Mouse (Mus musculus) spleen, adult 2 months (tissue): ENCODE data around the gene Ppox. TPM values are rescaled to one million over a fixed set of nuclear protein-coding genes. Genes with fewer than 3 reads are reported as not detected.
"Not testable (repeated sequence)": the region's sequence is repeated elsewhere in the genome, so short reads cannot be mapped to it uniquely, and the experiment has no call there.

Experiments used
- DNase-seq, 2 experiments: peaks; one replicate each; pipeline versions ENCODE4 v3.0.0 to v3.0.0-alpha.2; 2012 to 2021; ENCODE audit warnings: low spot score in 2 of 2, low read depth in 1 of 2
- H3K27ac ChIP-seq: fragments of 200-500 bp; 2 replicates; pipeline ENCODE4 v1.5.1; 2012; ENCODE audit warnings: low read length, inconsistent platforms; ENCODE audit not compliant: insufficient read depth
- H3K27me3 ChIP-seq: fragments of 200-500 bp; 2 replicates; pipeline ENCODE4 v1.6.1; 2012; ENCODE audit warnings: mild to moderate bottlenecking, moderate library complexity, low read length, inconsistent platforms; ENCODE audit not compliant: control insufficient read depth, insufficient read depth
- H3K36me3 ChIP-seq: fragments of 200-500 bp; 2 replicates; pipeline ENCODE4 v1.6.1; 2012; ENCODE audit warnings: mild to moderate bottlenecking, low read length, inconsistent platforms; ENCODE audit not compliant: control insufficient read depth, insufficient read depth
- H3K4me1 ChIP-seq: fragments of 200-500 bp; 2 replicates; pipeline ENCODE4 v1.6.1; 2011; ENCODE audit warnings: inconsistent platforms; ENCODE audit not compliant: control insufficient read depth, insufficient read depth, insufficient read length
- H3K4me3 ChIP-seq: fragments of 200-500 bp; 2 replicates; pipeline ENCODE4 v1.5.1; 2011; ENCODE audit warnings: mild to moderate bottlenecking, inconsistent platforms; ENCODE audit not compliant: insufficient read depth, insufficient read length; ENCODE audit errors: extremely low read depth
- CTCF ChIP-seq: fragments of 200-500 bp; IDR thresholded peaks from 2 replicates; pipeline ENCODE4 v1.5.1; 2011; ENCODE audit warnings: mild to moderate bottlenecking, inconsistent platforms; ENCODE audit not compliant: insufficient read depth, insufficient read length, insufficient replicate concordance; ENCODE audit errors: extremely low read depth
- POLR2A ChIP-seq: fragments of 200-500 bp; IDR thresholded peaks from 2 replicates; pipeline ENCODE4 v1.6.1; 2011; ENCODE audit warnings: low read depth, low read length, inconsistent platforms
- WGBS: fragments of 180-500 bp; shearing (Covaris S2); methylation state at CpG from one replicate; pipeline ENCODE4 v1.1.7; 2018; 5-methylcytosine and 5-hydroxymethylcytosine counted together
- polyA plus RNA-seq: library from polyadenylated mRNA; depleted of rRNA; stranded (reverse); fragments of >200 nt; gene quantifications from 2 replicates; pipeline ENCODE4 v1.2.3, GENCODE M21; 2012; rRNA removed

Ppox gene
- 64.6 and 66.0 TPM in 2 replicates for polyA plus RNA-seq

- Histone ChIP-seq H3K4me1 (peaks cover 5% of the 10 kb centered on the region; the same call in 1 of the 2 replicates), H3K27me3 (no peaks in the 10 kb centered on the region), H3K4me3 (peak within 1 kb of the TSS; percentile 78), H3K36me3 (peaks cover 17% of the 10 kb centered on the region), H3K27ac (peak within 1 kb of the TSS; percentile 86)
- DNase-seq = peak; percentile 85 to 93
- TF ChIP-seq CTCF = no peak
- no peak for TF ChIP-seq POLR2A
- under 1% methylated on average over 26 of the region's 26 CpGs for WGBS
Measured at GRCm38 (mm10) chr1:171280916-171281527, at the start of gene Ppox. TSS of gene Ppox (minus strand) at chr1:171281186.

DNA sequence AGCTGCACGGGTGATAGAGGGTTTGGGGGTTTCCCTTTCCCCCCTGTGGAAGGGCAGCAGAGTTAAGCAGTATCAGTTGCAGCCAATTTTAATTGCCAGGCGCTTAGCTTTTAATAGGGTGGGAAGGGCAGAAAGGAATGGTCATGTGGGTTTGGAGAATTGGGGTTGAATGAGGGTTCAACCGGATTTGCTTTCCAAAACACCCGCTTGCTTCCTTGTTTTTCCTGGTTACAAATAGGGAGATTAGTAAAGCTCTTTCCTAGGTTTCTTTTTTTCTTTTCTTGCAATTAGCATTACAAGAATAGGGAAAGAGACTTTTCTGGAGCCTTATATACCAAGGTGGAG, 49.2 kb upstream of the Ppox start:
- Histone ChIP-seq H3K27ac (peak overlapping the region; percentile 37; the same call in 1 of the 2 replicates), H3K4me1 (peaks cover 3% of the 10 kb centered on the region), H3K4me3 (peak overlapping the region; percentile 71), H3K27me3 (no peaks in the 10 kb centered on the region), H3K36me3 (no peaks in the 10 kb centered on the region)
- peak in 1 of 2 experiments; percentile 19 for DNase-seq
- TF ChIP-seq CTCF = no peak
- TF ChIP-seq POLR2A = no peak
- WGBS = 6% methylated on average over 4 of the region's 4 CpGs

GRCm38 (mm10) chr1:171329433-171330215, 48.6 kb upstream of the Ppox start:
- H3K27ac ChIP-seq = peak overlapping the region; percentile 94
- 3% methylated on average over 43 of the region's 61 CpGs for WGBS
- H3K27me3 ChIP-seq = no peaks in the 10 kb centered on the region
- TF ChIP-seq POLR2A (no peak; the same call in none of the 2 replicates), CTCF (no peak)
- H3K4me1 ChIP-seq = peaks cover 3% of the 10 kb centered on the region
- DNase-seq = no peak
- no peaks in the 10 kb centered on the region for H3K36me3 ChIP-seq
- peak overlapping the region; percentile 71 for H3K4me3 ChIP-seq

DNA sequence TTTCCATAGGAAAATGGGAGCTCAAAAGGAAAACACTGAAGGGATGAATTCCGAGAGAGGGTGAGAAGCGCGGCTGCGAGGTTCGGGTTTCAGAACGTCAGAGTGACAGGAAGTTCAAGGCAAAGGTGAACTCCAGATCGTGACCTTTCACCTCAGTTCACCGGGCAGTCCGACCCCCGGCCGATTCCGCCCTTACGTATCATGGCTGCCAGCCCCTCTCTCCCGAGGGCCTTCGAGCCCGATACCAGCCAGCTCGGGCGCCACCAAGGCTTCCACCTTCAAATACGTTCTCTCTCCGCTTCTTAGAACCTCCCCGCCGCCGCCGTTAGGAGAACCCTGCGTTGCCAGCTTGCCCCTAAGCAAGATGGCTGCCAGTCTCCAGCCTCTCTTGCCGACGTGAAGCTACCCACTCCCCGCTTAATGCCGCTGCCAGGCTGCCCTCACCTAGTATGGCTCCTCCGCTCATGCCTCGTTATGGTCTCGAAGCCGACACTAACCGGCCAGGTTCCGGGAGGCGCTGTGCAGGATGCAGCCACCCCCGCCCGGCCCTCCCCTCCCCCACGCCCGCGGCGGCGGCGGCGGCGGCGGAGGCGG, 48.0 kb upstream of the Ppox start, which contains the start of gene Dedd:
Gene Dedd (plus strand): TSS at position 307 of the 594 bp plus-strand sequence.
- DNase-seq = peak; percentile 84
- WGBS = under 1% methylated on average over 42 of the region's 48 CpGs
- Histone ChIP-seq H3K36me3 (no peaks in the 10 kb centered on the region), H3K4me3 (peak within 1 kb of the TSS; percentile 71), H3K4me1 (peaks cover 3% of the 10 kb centered on the region), H3K27ac (peak within 1 kb of the TSS; percentile 94), H3K27me3 (no peaks in the 10 kb centered on the region)
- TF ChIP-seq POLR2A (no peak; the same call in 1 of the 2 replicates), CTCF (no peak)

DNA sequence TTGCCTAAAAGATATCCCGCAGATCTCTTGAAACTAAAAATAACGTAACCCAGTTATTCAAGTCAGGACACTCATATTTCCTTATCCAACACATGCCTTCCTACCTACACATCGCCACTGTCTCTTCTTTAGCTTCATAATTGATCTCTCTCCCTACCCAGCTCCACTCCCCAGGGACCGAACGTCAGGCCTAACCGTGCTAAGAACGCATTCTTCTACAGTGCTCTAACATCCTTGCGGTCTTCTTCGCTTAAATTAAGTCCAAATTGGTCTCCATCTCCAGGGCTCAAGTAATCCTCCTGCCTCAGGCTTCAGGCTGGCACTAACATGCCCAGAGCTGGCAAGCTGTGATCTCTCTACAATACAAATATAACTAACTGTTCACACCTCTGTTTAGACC, 47.3 kb upstream of the Ppox start:
- WGBS = 32% methylated on average over 9 of the region's 9 CpGs
- no peak for TF ChIP-seq CTCF
- TF ChIP-seq POLR2A = no peak
- Histone ChIP-seq H3K4me3 (peak overlapping the region; percentile 71), H3K4me1 (peaks cover 3% of the 10 kb centered on the region; the same call in 1 of the 2 replicates), H3K27me3 (no peaks in the 10 kb centered on the region), H3K27ac (peak overlapping the region; percentile 94), H3K36me3 (no peaks in the 10 kb centered on the region)
- DNase-seq = no peak

GRCm38 (mm10) chr1:171326588-171326987, 45.6 kb upstream of the Ppox start:
- not testable (repeated sequence) for H3K27ac ChIP-seq, H3K27me3 ChIP-seq, DNase-seq, H3K4me1 ChIP-seq, H3K36me3 ChIP-seq, H3K4me3 ChIP-seq
- 39% methylated on average over 4 of the region's 4 CpGs for WGBS
